Mouse (Mus musculus) liver, embryonic 13.5 days (tissue): ENCODE data around the gene Pde3a. TPM values are rescaled to one million over a fixed set of nuclear protein-coding genes. Genes with fewer than 3 reads are reported as not detected.
A peak's percentile ranks its signal among the peaks of the same experiment; 100 is the strongest.

Source experiments
- ATAC-seq: fragments of 200-750 bp; cut with Nextera tagmentation; 2 replicates; pipeline ENCODE4 v1.8.0; 2017; ENCODE audit warnings: low read depth, mild to moderate bottlenecking, moderate number of reproducible peaks, moderate library complexity
- DNase-seq: peaks from one replicate; pipeline ENCODE4 v3.0.0; 2022
- H3K27ac ChIP-seq: fragments of 300-500 bp; sonication (generic); 2 replicates; pipeline ENCODE4 v1.5.1; 2015; ENCODE audit warnings: moderate library complexity, mild to moderate bottlenecking, inconsistent platforms
- H3K27me3 ChIP-seq: fragments of 300-500 bp; sonication (generic); 2 replicates; pipeline ENCODE4 v1.6.1; 2015; ENCODE audit warnings: mild to moderate bottlenecking, inconsistent platforms
- H3K36me3 ChIP-seq: fragments of 300-500 bp; sonication (generic); 2 replicates; pipeline ENCODE4 v1.6.1; 2015; ENCODE audit warnings: mild to moderate bottlenecking, inconsistent platforms
- H3K4me1 ChIP-seq: fragments of 300-500 bp; sonication (generic); replicated peaks from 2 replicates; pipeline ENCODE4 v1.6.1; 2015; ENCODE audit warnings: inconsistent platforms
- H3K4me2 ChIP-seq: fragments of 300-500 bp; sonication (generic); 2 replicates; pipeline ENCODE4 v1.6.1; 2015; ENCODE audit warnings: inconsistent platforms, mild to moderate bottlenecking, moderate library complexity
- H3K4me3 ChIP-seq: fragments of 300-500 bp; sonication (generic); replicated peaks from 2 replicates; pipeline ENCODE4 v1.5.1; 2015; ENCODE audit warnings: mild to moderate bottlenecking, inconsistent platforms
- H3K9ac ChIP-seq: fragments of 300-500 bp; sonication (generic); 2 replicates; pipeline ENCODE4 v1.6.1; 2015; ENCODE audit warnings: mild to moderate bottlenecking, inconsistent platforms
- H3K9me3 ChIP-seq: fragments of 300-500 bp; sonication (generic); replicated peaks from 2 replicates; pipeline ENCODE4 v1.6.1; 2016; ENCODE audit warnings: inconsistent platforms
- WGBS: fragments of 180-500 bp; shearing (Covaris S2); methylation state at CpG from one replicate; pipeline ENCODE4 v1.1.7; 2015; ENCODE audit not compliant: insufficient replicate concordance; 5-methylcytosine and 5-hydroxymethylcytosine counted together
- polyA plus RNA-seq: library from polyadenylated mRNA; unstranded; fragments of >200 nt; fragmentation: Nextera tagmentation; extraction: Ambion mirVana; gene quantifications from 2 replicates; pipeline ENCODE4 v1.2.1, GENCODE M21; 2015

Gene Pde3a
- polyA plus RNA-seq, result 1.2 and 1.3 TPM in 2 replicates

DNA sequence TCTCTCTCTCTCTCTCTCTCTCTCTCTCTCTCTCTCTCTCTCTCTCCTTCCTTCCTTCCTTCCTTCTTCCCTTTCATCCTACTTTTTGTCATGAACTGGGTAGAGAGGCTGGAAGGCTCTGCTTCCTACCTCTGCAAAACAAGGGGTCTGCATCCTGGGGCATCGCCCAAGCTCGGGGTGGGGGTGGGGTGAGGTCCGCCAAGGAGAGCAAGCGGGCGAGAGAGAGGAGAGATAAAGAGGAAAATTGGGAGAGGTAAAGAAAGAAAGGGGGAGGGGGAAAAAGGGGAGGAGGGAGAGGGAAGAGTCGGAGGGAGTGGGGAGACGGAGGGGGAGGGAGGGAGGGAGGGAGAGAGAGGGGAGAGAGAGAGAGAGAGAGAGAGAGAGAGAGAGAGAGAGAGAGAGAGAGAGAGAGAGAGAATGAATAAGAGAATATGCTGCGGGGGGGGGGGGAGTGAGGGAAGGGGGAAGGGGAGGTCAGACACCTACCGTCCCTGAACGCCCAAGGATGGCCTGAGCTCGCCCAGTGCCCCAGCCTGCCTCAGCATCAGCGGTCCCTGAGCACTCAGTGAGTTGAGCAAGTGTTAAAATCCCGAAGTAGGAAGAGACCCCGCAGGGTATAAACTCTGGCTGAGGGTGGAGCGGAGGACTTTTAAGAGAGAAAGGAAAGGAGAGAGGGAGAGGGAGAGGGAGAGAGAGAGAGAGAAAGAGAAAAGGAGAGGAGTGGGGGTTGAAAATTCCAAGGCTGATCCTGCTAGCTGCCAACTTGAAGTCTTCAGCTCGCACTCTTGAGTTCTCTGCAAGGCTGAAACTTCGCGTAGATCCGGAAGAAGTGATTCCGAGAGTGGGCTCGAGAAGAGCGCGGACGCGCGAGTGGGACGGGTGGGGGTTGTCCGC is at the start of gene Pde3a:
Pde3a (plus strand) TSS at position 579 of the 894 bp plus-strand sequence.
- no peak within 1 kb of the TSS for H3K27ac ChIP-seq
- H3K9me3 ChIP-seq, result no peaks in the 10 kb centered on the region
- peak within 1 kb of the TSS; percentile 41; the same call in 1 of the 2 replicates for H3K9ac ChIP-seq
- WGBS, result 1% methylated on average over 25 of the region's 28 CpGs
- H3K4me1 ChIP-seq, result no peaks in the 10 kb centered on the region
- ATAC-seq (no peak; the same call in 1 of the 2 replicates), DNase-seq (no peak)
- no peaks in the 10 kb centered on the region for H3K36me3 ChIP-seq
- H3K27me3 ChIP-seq, result peaks cover 31% of the 10 kb centered on the region
- peak within 1 kb of the TSS; percentile 50 for H3K4me3 ChIP-seq
- H3K4me2 ChIP-seq, result peak within 1 kb of the TSS; percentile 60

DNA sequence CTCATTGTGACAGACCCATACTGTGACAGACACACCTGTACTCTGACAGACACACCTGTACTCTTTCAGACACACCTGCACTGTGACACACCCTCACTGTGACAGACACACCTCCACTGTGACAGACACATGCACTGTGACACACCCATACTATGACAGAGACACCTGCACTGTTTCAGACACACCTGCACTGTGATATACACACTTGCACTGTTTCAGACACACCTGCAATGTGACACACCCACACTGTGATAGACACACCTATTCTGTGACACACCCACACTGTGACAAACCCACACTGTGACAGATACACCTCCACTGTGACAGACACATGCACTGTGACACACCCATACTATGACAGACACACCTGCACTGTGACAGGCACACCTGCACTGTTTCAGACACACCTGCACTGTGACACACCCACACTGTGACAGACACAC is 48.9 kb upstream of the Pde3a start:
- Histone ChIP-seq H3K4me2 (no peak overlapping the region), H3K4me3 (no peak overlapping the region), H3K4me1 (no peaks in the 10 kb centered on the region), H3K27me3 (no peaks in the 10 kb centered on the region), H3K36me3 (no peaks in the 10 kb centered on the region), H3K9ac (no peak overlapping the region), H3K27ac (no peak overlapping the region), H3K9me3 (no peaks in the 10 kb centered on the region)
- ATAC-seq (no peak), DNase-seq (no peak)

DNA sequence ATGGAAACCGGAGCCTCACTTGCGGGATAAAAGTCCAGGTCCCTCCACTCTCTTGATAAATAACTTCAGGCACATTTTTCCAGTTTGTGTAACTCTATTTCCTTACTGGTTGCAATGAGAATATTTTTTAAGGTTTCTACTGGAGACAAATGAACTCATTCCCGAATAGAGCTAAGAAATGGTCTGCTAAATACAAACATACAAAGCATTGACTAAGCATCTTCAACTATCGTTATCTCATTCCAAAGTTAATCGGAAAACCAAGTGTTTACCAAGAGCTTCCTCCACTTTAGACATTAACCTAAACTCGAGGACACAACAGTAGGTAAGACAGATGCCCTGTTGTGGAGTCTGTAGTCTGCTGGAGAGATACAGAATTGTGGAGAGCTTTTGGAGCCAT is 41.5 kb upstream of the Pde3a start:
- Histone ChIP-seq H3K36me3 (no peaks in the 10 kb centered on the region), H3K4me2 (no peak overlapping the region), H3K27ac (no peak overlapping the region), H3K9ac (no peak overlapping the region), H3K27me3 (no peaks in the 10 kb centered on the region), H3K4me3 (no peak overlapping the region), H3K9me3 (no peaks in the 10 kb centered on the region), H3K4me1 (no peaks in the 10 kb centered on the region)
- ATAC-seq (no peak), DNase-seq (no peak)
- 59% methylated on average over 6 of the region's 6 CpGs for WGBS

DNA sequence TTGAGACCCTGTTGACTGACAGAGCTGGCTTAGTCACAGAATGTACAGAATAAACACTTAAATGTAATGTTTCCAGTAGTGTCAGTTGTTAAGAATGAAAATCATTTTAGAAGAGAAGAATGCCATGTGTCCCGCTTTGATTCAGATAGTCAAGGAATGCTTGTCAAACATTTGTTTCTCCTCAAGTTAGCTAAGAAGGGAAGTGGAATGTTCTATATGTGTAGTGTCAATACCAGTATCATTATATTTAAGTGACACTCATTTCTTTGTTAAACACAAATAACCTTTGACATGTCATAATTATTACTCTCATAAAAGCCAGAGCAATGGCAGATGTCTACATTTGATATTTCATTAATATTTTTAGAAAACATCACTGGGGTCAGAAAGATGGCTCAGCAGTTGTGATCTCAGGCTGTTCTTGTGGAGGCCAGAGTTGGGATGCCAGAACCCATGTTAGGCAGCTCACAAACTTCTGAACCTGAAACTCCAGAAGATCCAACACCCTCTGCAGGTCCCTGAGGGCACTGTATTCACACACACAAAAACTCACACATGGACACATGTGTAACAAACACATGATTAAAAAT is 40.7 kb upstream of the Pde3a start:
- Histone ChIP-seq H3K27me3 (no peaks in the 10 kb centered on the region), H3K36me3 (no peaks in the 10 kb centered on the region), H3K4me3 (no peak overlapping the region), H3K4me1 (no peaks in the 10 kb centered on the region), H3K9ac (no peak overlapping the region), H3K27ac (no peak overlapping the region), H3K9me3 (no peaks in the 10 kb centered on the region), H3K4me2 (no peak overlapping the region)
- no peak for ATAC-seq
- 66% methylated on average over 1 of the region's 1 CpGs for WGBS
- no peak for DNase-seq

DNA sequence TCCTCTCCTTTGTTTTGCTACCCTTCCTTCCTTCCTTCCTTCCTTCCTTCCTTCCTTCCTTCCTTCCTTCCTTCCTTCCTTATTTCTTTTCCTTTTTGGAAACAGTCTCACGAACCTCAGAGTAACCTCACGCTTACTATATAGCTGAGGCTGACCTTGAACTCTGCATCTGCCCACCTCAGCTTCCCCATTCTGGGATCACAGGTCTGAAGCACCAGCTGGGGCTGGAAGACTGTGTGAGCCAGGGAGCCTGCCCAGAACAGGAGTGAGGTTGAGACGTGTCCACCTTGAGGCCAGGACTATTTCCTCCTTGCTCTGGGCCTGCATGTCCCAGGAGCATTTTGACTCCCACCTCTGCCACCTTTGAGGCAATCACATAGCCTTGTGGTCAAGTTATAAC is 39.0 kb upstream of the Pde3a start:
- WGBS, result 73% methylated on average over 3 of the region's 3 CpGs
- ATAC-seq, result no peak

DNA sequence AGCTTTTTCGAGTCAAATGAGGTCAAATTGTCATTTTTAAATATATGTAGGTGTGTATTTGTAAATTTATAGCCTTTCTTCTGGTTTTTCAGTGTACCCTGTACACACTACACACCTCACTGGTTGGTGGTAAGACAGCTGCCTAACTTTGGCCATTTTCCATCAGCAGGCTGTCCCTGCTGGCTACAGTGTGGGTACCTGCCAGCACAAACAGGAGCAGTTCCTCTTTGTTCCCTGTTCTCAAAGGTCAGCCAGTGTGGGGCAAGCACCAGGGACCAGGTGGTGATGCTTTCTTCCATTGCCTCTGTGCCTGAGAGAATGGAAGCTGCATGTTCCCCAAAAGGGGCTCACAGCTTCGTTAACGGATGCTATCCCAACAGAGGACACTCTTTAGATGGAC is 28.0 kb upstream of the Pde3a start:
- Histone ChIP-seq H3K4me3 (no peak overlapping the region), H3K27ac (no peak overlapping the region), H3K36me3 (no peaks in the 10 kb centered on the region), H3K27me3 (no peaks in the 10 kb centered on the region), H3K4me2 (no peak overlapping the region), H3K4me1 (no peaks in the 10 kb centered on the region), H3K9me3 (no peaks in the 10 kb centered on the region), H3K9ac (no peak overlapping the region)
- DNase-seq (no peak), ATAC-seq (no peak)
- WGBS, result 41% methylated on average over 3 of the region's 3 CpGs

More for the DNA sequence above, 39.0 kb upstream of the Pde3a start:
- H3K9me3 ChIP-seq, result no peaks in the 10 kb centered on the region
- no peak overlapping the region for H3K27ac ChIP-seq
- H3K4me2 ChIP-seq, result no peak overlapping the region
- no peaks in the 10 kb centered on the region for H3K4me1 ChIP-seq
- H3K4me3 ChIP-seq, result no peak overlapping the region
- no peaks in the 10 kb centered on the region for H3K36me3 ChIP-seq
- H3K9ac ChIP-seq, result no peak overlapping the region
- no peaks in the 10 kb centered on the region for H3K27me3 ChIP-seq
- no peak for DNase-seq

DNA sequence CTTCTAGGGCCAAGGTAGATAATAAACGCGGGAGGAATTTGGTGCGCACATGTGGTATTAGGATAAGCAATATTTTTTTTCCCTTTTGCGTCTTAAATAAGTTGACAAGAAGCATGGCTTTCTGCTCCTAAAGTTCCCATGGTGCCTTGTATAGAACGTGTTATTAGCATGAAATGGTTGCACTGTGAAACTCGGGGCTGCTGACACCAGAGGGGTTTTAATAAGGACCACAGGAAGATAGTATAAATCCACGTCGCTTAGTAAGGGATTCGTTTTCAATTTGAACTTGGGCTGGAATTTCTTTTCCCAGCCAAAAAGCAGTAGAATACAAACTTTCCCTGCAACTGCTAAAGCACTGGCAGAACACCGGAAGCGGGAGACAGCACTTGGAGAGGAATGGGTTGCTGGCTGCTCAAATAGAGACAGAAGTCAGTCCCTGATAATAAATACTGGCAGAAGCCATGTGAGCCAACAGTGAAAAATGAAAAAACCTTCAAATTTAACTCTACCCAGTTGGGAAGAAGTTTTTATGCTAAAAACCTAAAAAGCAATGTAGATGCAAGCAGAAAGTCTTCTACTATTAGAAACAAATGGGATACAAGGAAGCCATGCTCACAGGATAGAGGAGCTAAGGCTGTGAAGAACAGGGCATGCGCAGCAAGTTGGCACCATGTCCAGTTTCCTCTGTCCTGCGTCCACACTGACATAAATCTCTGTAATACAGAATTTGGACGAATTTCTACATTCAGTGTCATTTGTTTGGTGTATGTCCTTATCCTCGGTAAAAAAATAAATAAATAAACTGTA is 22.0 kb upstream of the Pde3a start:
- Histone ChIP-seq H3K27me3 (no peaks in the 10 kb centered on the region), H3K36me3 (no peaks in the 10 kb centered on the region), H3K27ac (no peak overlapping the region), H3K4me3 (no peak overlapping the region), H3K4me2 (no peak overlapping the region), H3K9ac (no peak overlapping the region), H3K9me3 (no peaks in the 10 kb centered on the region), H3K4me1 (no peaks in the 10 kb centered on the region)
- DNase-seq, result no peak
- 68% methylated on average over 15 of the region's 15 CpGs for WGBS
- no peak for ATAC-seq

DNA sequence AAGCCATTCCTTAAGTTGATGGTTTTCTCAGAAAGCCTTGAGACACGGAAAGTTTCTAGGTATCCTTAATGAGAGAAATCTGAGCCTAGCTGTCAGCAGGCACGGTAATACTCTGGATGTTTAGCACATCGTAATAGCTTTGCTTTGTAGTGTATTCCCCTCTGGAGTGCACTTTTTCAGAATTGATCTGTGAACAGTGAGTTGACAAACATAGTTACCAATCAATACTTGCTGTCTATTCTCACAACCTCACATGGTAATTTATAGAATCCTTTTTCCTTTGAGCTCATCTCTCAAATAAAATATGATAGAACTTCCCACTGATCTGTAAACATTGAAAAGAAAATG is 21.4 kb upstream of the Pde3a start:
- ATAC-seq (no peak), DNase-seq (no peak)
- H3K4me2 ChIP-seq, result no peak overlapping the region
- H3K9ac ChIP-seq, result no peak overlapping the region
- H3K4me3 ChIP-seq, result no peak overlapping the region
- H3K9me3 ChIP-seq, result no peaks in the 10 kb centered on the region
- 54% methylated on average over 3 of the region's 3 CpGs for WGBS
- H3K36me3 ChIP-seq, result no peaks in the 10 kb centered on the region
- no peaks in the 10 kb centered on the region for H3K27me3 ChIP-seq
- no peak overlapping the region for H3K27ac ChIP-seq
- H3K4me1 ChIP-seq, result no peaks in the 10 kb centered on the region

DNA sequence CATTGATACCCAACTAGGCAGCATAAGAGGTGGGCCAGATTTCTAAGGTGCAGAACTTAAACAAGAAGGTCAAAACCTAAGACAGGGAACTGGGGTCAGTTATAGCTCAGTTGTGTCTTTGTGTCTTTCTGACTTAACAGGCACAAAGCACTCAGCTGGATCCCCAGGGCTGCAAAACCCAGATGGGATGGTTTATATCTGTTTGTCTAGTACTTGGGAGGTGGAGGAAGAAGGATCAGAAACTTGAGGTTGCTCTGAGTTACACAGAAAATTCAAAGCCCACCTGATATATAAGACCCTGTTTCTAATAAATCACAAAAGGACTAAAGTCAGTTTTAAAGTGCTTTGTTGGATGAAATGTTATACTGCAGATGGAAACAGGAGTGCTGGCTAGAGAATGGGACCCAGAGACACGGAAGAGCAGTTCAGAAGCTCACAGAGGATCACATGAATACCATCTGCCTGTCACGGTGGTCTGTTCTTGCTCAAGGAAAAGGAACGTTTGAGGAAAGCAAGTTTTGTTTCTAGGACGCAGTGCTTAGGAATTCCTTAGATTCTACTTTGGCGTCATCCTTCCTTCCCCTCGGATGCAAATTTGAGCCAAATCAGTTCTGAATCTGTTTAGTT is 16.2 kb upstream of the Pde3a start:
- no peaks in the 10 kb centered on the region for H3K4me1 ChIP-seq
- ATAC-seq, result no peak
- H3K4me2 ChIP-seq, result no peak overlapping the region
- no peak overlapping the region for H3K27ac ChIP-seq
- DNase-seq, result no peak
- H3K9me3 ChIP-seq, result no peaks in the 10 kb centered on the region
- H3K9ac ChIP-seq, result no peak overlapping the region
- H3K27me3 ChIP-seq, result no peaks in the 10 kb centered on the region
- WGBS, result 62% methylated on average over 6 of the region's 6 CpGs
- no peak overlapping the region for H3K4me3 ChIP-seq
- no peaks in the 10 kb centered on the region for H3K36me3 ChIP-seq

DNA sequence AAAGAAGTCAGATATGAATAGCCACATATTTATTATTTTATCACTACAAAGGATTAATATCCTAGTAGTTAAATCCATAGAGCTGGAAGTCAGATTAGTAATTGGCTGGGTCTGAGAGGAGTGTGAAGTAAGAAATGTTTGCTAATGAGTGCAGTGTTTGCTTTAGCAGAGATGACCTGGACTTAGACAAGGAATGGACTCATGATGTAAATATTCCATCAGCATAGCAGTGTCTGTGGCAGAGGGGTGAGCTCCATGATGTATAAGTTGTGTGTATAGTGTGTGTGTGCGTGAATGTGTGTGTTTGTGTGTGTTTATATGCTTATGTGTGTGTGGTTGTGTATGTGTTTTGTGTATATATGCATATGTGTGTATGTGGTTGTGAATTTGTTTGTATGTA is 7.3 kb upstream of the Pde3a start:
- WGBS, result 67% methylated on average over 1 of the region's 1 CpGs

DNA sequence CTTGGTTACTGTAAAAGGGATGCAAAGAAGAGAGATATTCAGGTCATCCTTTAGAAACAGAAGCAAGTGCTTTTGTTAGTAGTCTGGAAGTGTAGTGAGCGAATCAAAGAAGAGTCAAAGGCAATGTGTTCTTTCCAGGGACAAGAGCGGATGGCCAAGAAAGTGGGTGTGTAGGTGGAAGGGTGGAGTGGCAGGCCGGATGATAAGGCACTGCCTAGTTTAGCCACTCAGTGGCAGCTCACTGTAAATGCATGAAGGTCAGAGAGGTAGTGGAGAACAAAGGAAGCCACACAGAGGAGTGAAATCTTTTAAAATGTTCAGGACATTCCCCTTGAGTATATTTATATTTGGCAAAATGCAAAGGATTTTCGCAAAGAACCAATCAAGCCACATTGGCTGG is 4.0 kb upstream of the Pde3a start:
- no peak for ATAC-seq
- H3K4me2 ChIP-seq, result no peak overlapping the region
- WGBS, result 63% methylated on average over 4 of the region's 4 CpGs
- no peaks in the 10 kb centered on the region for H3K4me1 ChIP-seq
- H3K9me3 ChIP-seq, result no peaks in the 10 kb centered on the region
- no peak overlapping the region for H3K4me3 ChIP-seq
- H3K27me3 ChIP-seq, result peaks cover 16% of the 10 kb centered on the region
- H3K9ac ChIP-seq, result no peak overlapping the region
- no peaks in the 10 kb centered on the region for H3K36me3 ChIP-seq
- DNase-seq, result no peak
- H3K27ac ChIP-seq, result no peak overlapping the region

More for the DNA sequence above, 7.3 kb upstream of the Pde3a start:
- ATAC-seq (no peak), DNase-seq (no peak)
- Histone ChIP-seq H3K27ac (no peak overlapping the region), H3K27me3 (no peaks in the 10 kb centered on the region), H3K4me3 (no peak overlapping the region), H3K4me2 (no peak overlapping the region), H3K4me1 (no peaks in the 10 kb centered on the region), H3K9me3 (no peaks in the 10 kb centered on the region), H3K36me3 (no peaks in the 10 kb centered on the region), H3K9ac (no peak overlapping the region)
